Mouse (Mus musculus): ENCODE results near the gene Olfr239. TPM values are rescaled to one million over a fixed set of nuclear protein-coding genes. Genes with fewer than 3 reads are reported as not detected.
"Not testable (repeated sequence)": the region's sequence is repeated elsewhere in the genome, so short reads cannot be mapped to it uniquely, and the experiment has no call there.

Olfr239 gene
- not detected for total RNA-seq (2021)
- long read RNA-seq, experiment 1 = 0 reads
- long read RNA-seq, experiment 2 = 0 reads

- DNase-seq; intact Hi-C loops (cut with DNase I; ENCODE audit: low total_unique reads): not testable (repeated sequence)
Measured at GRCm38 (mm10) chr17:33191002-33191401, at the start of gene Olfr239. Gene Olfr239 (plus strand): TSS chr17:33191302.

DNA sequence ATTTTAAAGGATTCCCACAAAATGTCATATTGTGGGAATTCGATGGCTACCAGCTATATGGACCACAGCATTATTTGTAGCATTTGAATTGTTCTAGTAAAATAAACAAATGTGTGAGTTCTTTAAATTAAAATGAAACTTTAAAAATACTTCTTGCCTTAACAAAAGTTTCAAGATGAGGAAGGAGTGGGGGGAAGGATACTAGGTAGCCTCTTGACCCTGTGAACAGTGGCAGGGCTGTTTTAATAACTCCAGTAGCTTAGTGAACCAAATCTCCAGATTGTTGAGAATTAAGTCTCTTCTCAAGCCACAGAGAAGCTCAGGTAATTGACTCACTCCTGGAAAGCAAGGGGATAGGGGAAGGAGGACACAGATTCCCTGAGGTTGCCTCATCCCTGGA lies 23.0 kb upstream of the Olfr239 start, which contains the start of gene Olfr55:
Gene Olfr55 (plus strand): TSS at position 301 of the 400 bp plus-strand sequence.
- DNase-seq; intact Hi-C loops (cut with DNase I; ENCODE audit: low total_unique reads): not testable (repeated sequence)

- DNase-seq = no peak
- intact Hi-C loops (cut with DNase I; ENCODE audit: low total_unique reads) = no loop called here
Measured at GRCm38 (mm10) chr17:33221590-33221989, 30.5 kb downstream of the Olfr239 start, which contains the start of gene Olfr1564. Gene Olfr1564 (minus strand): TSS chr17:33221690.

- not testable (repeated sequence) for DNase-seq
- intact Hi-C loops (cut with DNase I; ENCODE audit: low total_unique reads) = loop anchor here (10.0 kb wide), 1 partner anchor 68 kb away; no protein-coding TSS in a partner anchor
Measured at GRCm38 (mm10) chr17:33236646-33237045, 45.5 kb downstream of the Olfr239 start.

Other genes starting within 250 kb of the Olfr239 start
- gene Cyp4f13, start 243.9 kb upstream of the Olfr239 start, total RNA-seq (2021) = 1 to 10 TPM; 5.1 to 9.6 TPM
- 1 to 10 TPM; 1.9 TPM for gene Zfp472, start 225.5 kb upstream of the Olfr239 start, total RNA-seq (2021)
- 1 to 10 TPM; 4.9 to 5.8 TPM for gene Zfp952, start 198.2 kb upstream of the Olfr239 start, total RNA-seq (2021)
- gene Zfp763, start 157.9 kb upstream of the Olfr239 start, total RNA-seq (2021) = 1 to 10 TPM; 2.9 to 4.3 TPM
- gene 4921501E09Rik, start 123.2 kb upstream of the Olfr239 start, total RNA-seq (2021) = not detected
- gene Zfp563, start 102.0 kb upstream of the Olfr239 start, total RNA-seq (2021) = 1 to 10 TPM; 3.1 to 4.6 TPM
- under 1 TPM; 0.14 to 0.29 TPM for gene Morc2b, start 51.6 kb upstream of the Olfr239 start, total RNA-seq (2021)
- not detected for gene Olfr55, start 22.9 kb upstream of the Olfr239 start, total RNA-seq (2021)
- gene Olfr1564, start 30.4 kb downstream of the Olfr239 start, total RNA-seq (2021) = under 1 TPM; 0.11 to 0.27 TPM
- 1 to 10 TPM; 4.9 to 5.4 TPM for gene Zfp955a, start 63.8 kb downstream of the Olfr239 start, total RNA-seq (2021)
- not detected for gene Olfr63, start 73.4 kb downstream of the Olfr239 start, total RNA-seq (2021)
- gene Zfp955b, start 98.2 kb downstream of the Olfr239 start, total RNA-seq (2021) = 10 to 100 TPM; 10.9 to 11.9 TPM
- gene Zfp81, start 167.6 kb downstream of the Olfr239 start, total RNA-seq (2021) = 1 to 10 TPM; 3.8 TPM
- 1 to 10 TPM; 4.1 to 4.4 TPM for gene Zfp101, start 203.3 kb downstream of the Olfr239 start, total RNA-seq (2021)
- not detected for gene Actl9, start 241.6 kb downstream of the Olfr239 start, total RNA-seq (2021)

Data from gastrocnemius, postnatal 14 days (tissue).